Mouse (Mus musculus) hindbrain, postnatal 0 days (tissue): ENCODE results near the gene Tmem9. TPM values are rescaled to one million over a fixed set of nuclear protein-coding genes. Genes with fewer than 3 reads are reported as not detected.

Experiments
- ATAC-seq: fragments of 200-750 bp; cut with Nextera tagmentation; 2 replicates; pipeline ENCODE4 v1.8.0; 2017; ENCODE audit warnings: mild to moderate bottlenecking, moderate TSS enrichment, moderate library complexity
- DNase-seq: peaks from one replicate; pipeline ENCODE4 v3.0.0-alpha.2; 2015; ENCODE audit warnings: low spot score
- H3K27ac ChIP-seq: fragments of 300-500 bp; sonication (generic); 2 replicates; pipeline ENCODE4 v1.5.1; 2014; ENCODE audit warnings: mild to moderate bottlenecking
- H3K27me3 ChIP-seq: fragments of 300-500 bp; sonication (generic); 2 replicates; pipeline ENCODE4 v1.6.1; 2014; ENCODE audit warnings: low read length, mixed read lengths; ENCODE audit not compliant: insufficient read depth
- H3K36me3 ChIP-seq: fragments of 300-500 bp; sonication (generic); 2 replicates; pipeline ENCODE4 v1.6.1; 2014; ENCODE audit warnings: low read length, mixed read lengths; ENCODE audit not compliant: insufficient read depth
- H3K4me1 ChIP-seq: fragments of 300-500 bp; sonication (generic); 2 replicates; pipeline ENCODE4 v1.6.1; 2014; ENCODE audit warnings: antibody characterized with exemption, low read length, mixed read lengths; ENCODE audit not compliant: insufficient read depth
- H3K4me2 ChIP-seq: fragments of 300-500 bp; sonication (generic); 2 replicates; pipeline ENCODE4 v1.6.1; 2014; ENCODE audit warnings: low read depth, mild to moderate bottlenecking, low read length, moderate library complexity, mixed read lengths
- H3K4me3 ChIP-seq: fragments of 300-500 bp; sonication (generic); 2 replicates; pipeline ENCODE4 v1.5.1; 2014; ENCODE audit warnings: low read length
- H3K9ac ChIP-seq: fragments of 300-500 bp; sonication (generic); replicated peaks from 2 replicates; pipeline ENCODE4 v1.6.1; 2014; ENCODE audit warnings: mild to moderate bottlenecking, low read length, moderate library complexity, mixed read lengths
- H3K9me3 ChIP-seq: fragments of 300-500 bp; sonication (generic); 2 replicates; pipeline ENCODE4 v1.6.1; 2016; ENCODE audit warnings: low read length, mixed read lengths
- CTCF ChIP-seq: IDR thresholded peaks from 2 replicates; pipeline ENCODE4 v1.5.1; 2016; ENCODE audit warnings: antibody characterized with exemption, control low read depth, low read depth
- WGBS: fragments of 180-500 bp; shearing (Covaris S2); extraction: QIAGEN DNeasy Blood & Tissue Kit; methylation state at CpG from one replicate; pipeline ENCODE4 v1.1.7; 2014; 5-methylcytosine and 5-hydroxymethylcytosine counted together
- polyA plus RNA-seq: library from polyadenylated mRNA; unstranded; fragments of >200 nt; fragmentation: Nextera tagmentation; extraction: Ambion mirVana; gene quantifications from 2 replicates; pipeline ENCODE4 v1.2.1, GENCODE M21; 2015
- total RNA-seq: library from RNA; depleted of rRNA; stranded (reverse); fragments of >200 nt; gene quantifications from 2 replicates; pipeline ENCODE4 v1.2.3, GENCODE M21; 2014; rRNA removed

The Tmem9 gene
- total and polyA plus RNA-seq, 2 experiments from 2014 or later, result 166 to 195 TPM

DNA sequence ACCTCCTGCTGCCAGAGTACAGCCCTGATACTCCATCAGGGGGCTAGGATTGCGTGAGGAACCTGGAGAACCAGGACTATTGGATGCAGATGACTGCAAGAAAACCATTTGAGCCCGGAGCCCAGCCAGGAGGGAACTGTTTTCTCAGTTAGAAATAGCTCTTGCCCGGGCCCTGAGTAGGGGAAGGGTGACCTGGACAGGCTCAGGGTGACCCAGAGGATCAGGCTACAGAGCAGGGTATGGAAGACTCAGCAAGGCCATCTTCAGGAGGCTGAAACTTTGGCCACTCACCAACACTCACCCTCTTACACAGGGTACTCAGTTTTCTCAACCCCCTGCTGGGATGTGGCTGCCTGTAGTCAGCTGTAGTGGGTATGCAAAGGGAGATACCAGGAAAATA, 59.6 kb downstream of the Tmem9 start:
- TF ChIP-seq CTCF, result no peak
- DNase-seq, result no peak
- ATAC-seq, result no peak
- 77% methylated on average over 3 of the region's 3 CpGs for WGBS
- Histone ChIP-seq H3K4me2 (no peak overlapping the region), H3K27me3 (no peaks in the 10 kb centered on the region), H3K27ac (no peak overlapping the region), H3K36me3 (no peaks in the 10 kb centered on the region), H3K4me1 (no peaks in the 10 kb centered on the region), H3K4me3 (no peak overlapping the region), H3K9ac (no peak overlapping the region), H3K9me3 (no peaks in the 10 kb centered on the region)

- Histone ChIP-seq H3K9me3 (no peaks in the 10 kb centered on the region), H3K4me3 (no peak overlapping the region), H3K27me3 (no peaks in the 10 kb centered on the region), H3K36me3 (no peaks in the 10 kb centered on the region), H3K4me2 (no peak overlapping the region), H3K9ac (no peak overlapping the region), H3K27ac (no peak overlapping the region), H3K4me1 (peaks cover 3% of the 10 kb centered on the region; the same call in 1 of the 2 replicates)
- peak; percentile 58; the same call in 1 of the 2 replicates for ATAC-seq
- TF ChIP-seq CTCF, result peak; percentile 83
- WGBS, result 13% methylated on average over 3 of the region's 3 CpGs
- DNase-seq, result peak; percentile 55
Measured at GRCm38 (mm10) chr1:136076086-136076485, 68.1 kb downstream of the Tmem9 start.

DNA sequence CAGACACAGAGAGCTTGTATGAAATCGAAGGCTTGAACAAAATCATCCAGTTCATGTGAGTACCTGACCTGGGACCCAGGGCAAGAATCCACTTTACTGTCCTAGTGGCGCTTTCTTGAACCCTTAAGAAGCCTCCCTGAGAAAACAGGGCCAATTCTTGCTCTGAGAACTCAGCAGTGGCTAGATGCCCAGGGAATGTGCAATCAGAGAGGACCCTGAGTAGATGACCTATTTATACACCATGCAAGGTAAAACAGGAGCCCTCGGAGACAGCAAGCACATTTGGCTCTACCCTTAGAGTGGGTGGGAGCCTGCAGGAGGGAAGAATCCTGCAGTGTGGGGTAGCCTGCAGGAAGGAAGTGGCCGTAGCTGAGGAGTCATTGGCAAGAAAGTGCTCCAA, 69.7 kb downstream of the Tmem9 start:
- H3K4me1 ChIP-seq, result peaks cover 3% of the 10 kb centered on the region; the same call in 1 of the 2 replicates
- WGBS, result 67% methylated on average over 4 of the region's 4 CpGs
- DNase-seq, result no peak
- ATAC-seq, result no peak
- H3K27me3 ChIP-seq, result no peaks in the 10 kb centered on the region
- H3K27ac ChIP-seq, result no peak overlapping the region
- no peak for TF ChIP-seq CTCF
- no peak overlapping the region for H3K4me3 ChIP-seq
- no peak overlapping the region for H3K4me2 ChIP-seq
- no peak overlapping the region for H3K9ac ChIP-seq
- no peaks in the 10 kb centered on the region for H3K9me3 ChIP-seq
- H3K36me3 ChIP-seq, result no peaks in the 10 kb centered on the region

DNA sequence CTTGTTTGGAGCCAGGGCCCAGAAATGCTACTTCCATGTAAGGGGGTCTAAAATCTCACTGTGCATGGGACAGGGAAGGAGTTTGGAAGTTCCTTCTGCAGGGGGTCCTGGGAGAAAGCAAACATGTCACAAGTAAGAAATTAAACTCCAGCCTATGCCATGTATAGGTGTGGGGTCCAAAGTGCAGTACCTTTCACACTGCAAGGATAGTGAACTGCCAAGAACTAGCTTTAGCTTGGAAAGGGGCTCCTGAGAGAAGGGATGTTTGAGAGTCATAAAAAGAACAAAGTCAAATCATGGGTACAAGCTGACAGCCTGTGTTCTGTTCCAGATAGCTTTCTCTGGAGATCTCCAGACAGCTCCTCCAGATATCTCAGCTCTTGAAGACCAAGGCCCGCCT, 73.2 kb downstream of the Tmem9 start:
- Histone ChIP-seq H3K9me3 (no peaks in the 10 kb centered on the region), H3K4me2 (no peak overlapping the region), H3K4me3 (no peak overlapping the region), H3K27me3 (no peaks in the 10 kb centered on the region), H3K4me1 (peaks cover 3% of the 10 kb centered on the region; the same call in 1 of the 2 replicates), H3K9ac (no peak overlapping the region), H3K36me3 (no peaks in the 10 kb centered on the region), H3K27ac (no peak overlapping the region)
- WGBS, result 90% methylated on average over 1 of the region's 1 CpGs
- DNase-seq (no peak), ATAC-seq (no peak)
- no peak for TF ChIP-seq CTCF

Other genes starting within 250 kb of the Tmem9 start
- gene Phlda3, start 242.0 kb upstream of the Tmem9 start, total RNA-seq, result 66.4 and 82.3 TPM in 2 replicates
- gene Phlda3, start 242.0 kb upstream of the Tmem9 start, polyA plus RNA-seq, result 51.1 and 51.5 TPM in 2 replicates
- gene Tnni1, start 228.7 kb upstream of the Tmem9 start, total RNA-seq, result 1.3 and 2.4 TPM in 2 replicates
- 1.0 and 1.1 TPM in 2 replicates for gene Tnni1, start 228.7 kb upstream of the Tmem9 start, polyA plus RNA-seq
- 0.21 TPM in 1 of 2 replicates, not detected in the other for gene Lad1, start 189.6 kb upstream of the Tmem9 start, total RNA-seq
- 0.39 and 0.40 TPM in 2 replicates for gene Lad1, start 189.6 kb upstream of the Tmem9 start, polyA plus RNA-seq
- 0.47 and 0.79 TPM in 2 replicates for gene Tnnt2, start 171.8 kb upstream of the Tmem9 start, total RNA-seq
- 1.8 and 2.5 TPM in 2 replicates for gene Tnnt2, start 171.8 kb upstream of the Tmem9 start, polyA plus RNA-seq
- gene Pkp1, start 88.9 kb upstream of the Tmem9 start, total RNA-seq, result 0.25 and 0.58 TPM in 2 replicates
- gene Pkp1, start 88.9 kb upstream of the Tmem9 start, polyA plus RNA-seq, result 0.09 and 0.14 TPM in 2 replicates
- gene Igfn1, start 1.8 kb upstream of the Tmem9 start, total RNA-seq, result 0.11 TPM in 1 of 2 replicates, not detected in the other
- 0.04 and 0.05 TPM in 2 replicates for gene Igfn1, start 1.8 kb upstream of the Tmem9 start, polyA plus RNA-seq
- not detected in 2 replicates for gene Ascl5, start 42.7 kb downstream of the Tmem9 start, total RNA-seq
- 0.38 and 0.47 TPM in 2 replicates for gene Ascl5, start 42.7 kb downstream of the Tmem9 start, polyA plus RNA-seq
- gene Cacna1s, start 44.6 kb downstream of the Tmem9 start, total RNA-seq, result 1.9 and 4.1 TPM in 2 replicates
- gene Cacna1s, start 44.6 kb downstream of the Tmem9 start, polyA plus RNA-seq, result 0.53 and 0.69 TPM in 2 replicates
- 144 and 155 TPM in 2 replicates for gene Kif21b, start 123.2 kb downstream of the Tmem9 start, total RNA-seq
- gene Kif21b, start 123.2 kb downstream of the Tmem9 start, polyA plus RNA-seq, result 22.6 and 26.8 TPM in 2 replicates
- gene Mroh3, start 204.7 kb downstream of the Tmem9 start, total RNA-seq, result 0.84 TPM in 1 of 2 replicates, not detected in the other
- gene Mroh3, start 204.7 kb downstream of the Tmem9 start, polyA plus RNA-seq, result 0.19 and 0.23 TPM in 2 replicates
- 4.5 and 11.3 TPM in 2 replicates for gene Inava, start 226.1 kb downstream of the Tmem9 start, total RNA-seq
- 2.8 and 2.9 TPM in 2 replicates for gene Inava, start 226.1 kb downstream of the Tmem9 start, polyA plus RNA-seq